Mouse (Mus musculus): ENCODE data around the gene Wnt8b.
A peak's percentile ranks its signal among the peaks of the same experiment; 100 is the strongest.

Wnt8b gene

GRCm38 (mm10) chr19:44562652-44563206, 69.5 kb downstream of the Wnt8b start, which contains the start of gene Hif1an:
TSS of gene Hif1an (plus strand) at chr19:44562850.
- DNase-seq (ENCODE audit: low read depth), result peak; percentile 98
